Mouse (Mus musculus): ENCODE measurements around the gene Myh14.

DNA sequence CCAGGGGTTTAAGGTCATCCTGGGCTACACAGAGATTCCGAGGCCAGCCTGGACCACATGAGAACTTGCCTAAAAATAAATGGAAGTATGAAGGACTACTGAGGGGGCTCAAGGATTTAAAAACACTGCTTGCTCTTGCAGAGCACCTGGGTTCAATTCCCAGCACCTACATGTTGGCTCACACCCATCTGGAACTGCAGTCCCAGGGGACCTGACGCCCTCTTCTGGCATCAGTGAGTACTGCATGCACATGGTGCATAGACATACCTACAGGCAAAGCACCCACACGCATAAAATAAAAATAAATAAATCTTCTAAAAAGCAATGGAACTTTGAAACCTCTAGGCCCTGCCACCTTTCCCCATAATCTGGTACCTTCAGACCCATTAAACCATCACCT lies 18.2 kb upstream of the Myh14 start:
- TF ChIP-seq MYOD1 (IDR thresholded peaks at IDR 0.05; ENCODE audit: control insufficient read depth, insufficient read length, low read depth) (no peak), CTCF (IDR thresholded peaks at IDR 0.05; ENCODE audit: control insufficient read depth, insufficient read depth, insufficient read length) (no peak), MAX (IDR thresholded peaks at IDR 0.05) (no peak), USF1 (IDR thresholded peaks at IDR 0.05; ENCODE audit: low read depth) (no peak)

All from C2C12 (cell line).